Mouse (Mus musculus) stomach, embryonic 16.5 days (tissue): ENCODE measurements around the gene Cebpz. TPM values are rescaled to one million over a fixed set of nuclear protein-coding genes. Genes with fewer than 3 reads are reported as not detected.

Experiments used
- ATAC-seq: fragments of 200-750 bp; cut with Nextera tagmentation; 2 replicates; pipeline ENCODE4 v1.8.0; 2017; ENCODE audit warnings: moderate number of reproducible peaks, moderate TSS enrichment; ENCODE audit not compliant: insufficient read depth, low FRiP score
- H3K27ac ChIP-seq: fragments of 300-500 bp; sonication (generic); 2 replicates; pipeline ENCODE4 v1.5.1; 2014; ENCODE audit warnings: low read length
- H3K27me3 ChIP-seq: fragments of 300-500 bp; sonication (generic); 2 replicates; pipeline ENCODE4 v1.6.1; 2014; ENCODE audit warnings: low read length, control low read depth, mixed read lengths; ENCODE audit not compliant: control insufficient read depth, insufficient read depth
- H3K36me3 ChIP-seq: fragments of 300-500 bp; sonication (generic); 2 replicates; pipeline ENCODE4 v1.6.1; 2014; ENCODE audit warnings: low read length; ENCODE audit not compliant: control insufficient read depth, insufficient read depth
- H3K4me1 ChIP-seq: fragments of 300-500 bp; sonication (generic); 2 replicates; pipeline ENCODE4 v1.6.1; 2014; ENCODE audit warnings: low read length, control low read depth, mixed read lengths; ENCODE audit not compliant: control insufficient read depth, insufficient read depth
- H3K4me2 ChIP-seq: fragments of 300-500 bp; sonication (generic); 2 replicates; pipeline ENCODE4 v1.6.1; 2014; ENCODE audit warnings: low read depth, low read length, mixed read lengths
- H3K4me3 ChIP-seq: fragments of 300-500 bp; sonication (generic); replicated peaks from 2 replicates; pipeline ENCODE4 v1.5.1; 2014; ENCODE audit warnings: mild to moderate bottlenecking, low read length
- H3K9ac ChIP-seq: fragments of 300-500 bp; sonication (generic); 2 replicates; pipeline ENCODE4 v1.6.1; 2014; ENCODE audit warnings: low read length
- H3K9me3 ChIP-seq: fragments of 300-500 bp; sonication (generic); replicated peaks from 2 replicates; pipeline ENCODE4 v1.6.1; 2016; ENCODE audit warnings: low read length, control low read depth; ENCODE audit not compliant: control insufficient read depth
- WGBS: fragments of 180-500 bp; shearing (Covaris S2); extraction: QIAGEN DNeasy Blood & Tissue Kit; methylation state at CpG from one replicate; pipeline ENCODE4 v1.1.7; 2014; 5-methylcytosine and 5-hydroxymethylcytosine counted together
- polyA plus RNA-seq: library from polyadenylated mRNA; unstranded; fragments of >200 nt; fragmentation: Nextera tagmentation; extraction: Ambion mirVana; gene quantifications from 2 replicates; pipeline ENCODE4 v1.2.1, GENCODE M21; 2015

Cebpz gene
- polyA plus RNA-seq, 1 experiment from 2014 or later = 48.2 TPM

GRCm38 (mm10) chr17:78913921-78914320 is 22.9 kb downstream of the Cebpz start:
- no peak overlapping the region for H3K27ac ChIP-seq
- no peaks in the 10 kb centered on the region for H3K9me3 ChIP-seq
- WGBS = 73% methylated on average over 3 of the region's 3 CpGs
- peaks cover 9% of the 10 kb centered on the region; the same call in 1 of the 2 replicates for H3K4me1 ChIP-seq
- H3K36me3 ChIP-seq = no peaks in the 10 kb centered on the region
- no peaks in the 10 kb centered on the region for H3K27me3 ChIP-seq
- ATAC-seq = no peak
- no peak overlapping the region for H3K4me2 ChIP-seq
- H3K9ac ChIP-seq = no peak overlapping the region
- H3K4me3 ChIP-seq = no peak overlapping the region

GRCm38 (mm10) chr17:78912861-78913281 is 24.0 kb downstream of the Cebpz start:
- peak overlapping the region; percentile 42 for H3K4me3 ChIP-seq
- 0 out of 2 replicates have a peak overlapping the region, but pooled peaks have one; percentile 40 for H3K9ac ChIP-seq
- H3K4me1 ChIP-seq = peaks cover 9% of the 10 kb centered on the region; the same call in 1 of the 2 replicates
- WGBS = 23% methylated on average over 6 of the region's 6 CpGs
- peak overlapping the region; percentile 52 for H3K4me2 ChIP-seq
- no peaks in the 10 kb centered on the region for H3K36me3 ChIP-seq
- no peaks in the 10 kb centered on the region for H3K27me3 ChIP-seq
- no peaks in the 10 kb centered on the region for H3K9me3 ChIP-seq
- ATAC-seq = no peak
- H3K27ac ChIP-seq = no peak overlapping the region

- no peaks in the 10 kb centered on the region for H3K27me3 ChIP-seq
- ATAC-seq = no peak
- no peaks in the 10 kb centered on the region for H3K36me3 ChIP-seq
- H3K4me1 ChIP-seq = no peaks in the 10 kb centered on the region
- no peak overlapping the region for H3K9ac ChIP-seq
- no peak overlapping the region for H3K27ac ChIP-seq
- H3K9me3 ChIP-seq = no peaks in the 10 kb centered on the region
- WGBS = 69% methylated on average over 2 of the region's 2 CpGs
- no peak overlapping the region for H3K4me3 ChIP-seq
- H3K4me2 ChIP-seq = no peak overlapping the region
Measured at GRCm38 (mm10) chr17:78909374-78909773, 27.5 kb downstream of the Cebpz start.

GRCm38 (mm10) chr17:78906892-78907291 is 30.0 kb downstream of the Cebpz start, which contains the start of gene Sult6b1:
Gene Sult6b1 (minus strand): TSS chr17:78906992.
- Histone ChIP-seq H3K4me1 (no peaks in the 10 kb centered on the region), H3K4me2 (no peak within 1 kb of the TSS), H3K9me3 (no peaks in the 10 kb centered on the region), H3K4me3 (no peak within 1 kb of the TSS), H3K27me3 (no peaks in the 10 kb centered on the region), H3K27ac (no peak within 1 kb of the TSS), H3K9ac (no peak within 1 kb of the TSS), H3K36me3 (no peaks in the 10 kb centered on the region)
- no peak for ATAC-seq
- whole genome bisulfite sequencing = 79% methylated on average over 5 of the region's 5 CpGs

DNA sequence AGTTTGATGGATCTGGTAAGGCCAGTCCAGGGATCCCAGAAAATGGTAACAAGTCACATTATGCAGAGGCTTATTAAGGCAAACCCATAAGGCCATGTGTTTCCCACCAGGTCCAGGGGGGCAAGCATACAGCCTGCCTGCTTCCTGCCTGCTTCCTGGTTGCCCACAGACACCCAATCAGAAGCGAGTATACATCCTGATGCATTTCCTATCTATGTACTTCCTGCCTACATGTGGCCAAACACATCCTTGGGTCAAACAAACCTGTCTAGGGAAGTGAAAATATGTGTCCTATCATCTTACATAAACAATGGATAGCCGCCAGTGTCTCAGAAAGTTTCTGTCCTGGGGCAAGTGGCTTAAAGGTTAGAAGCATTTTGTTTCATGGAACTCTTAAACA is 33.7 kb downstream of the Cebpz start:
- H3K9ac ChIP-seq = no peak overlapping the region
- no peaks in the 10 kb centered on the region for H3K27me3 ChIP-seq
- ATAC-seq = no peak
- no peak overlapping the region for H3K4me3 ChIP-seq
- no peak overlapping the region for H3K27ac ChIP-seq
- no peaks in the 10 kb centered on the region for H3K4me1 ChIP-seq
- H3K4me2 ChIP-seq = no peak overlapping the region
- WGBS = 57% methylated on average over 2 of the region's 2 CpGs
- no peaks in the 10 kb centered on the region for H3K9me3 ChIP-seq
- H3K36me3 ChIP-seq = no peaks in the 10 kb centered on the region

GRCm38 (mm10) chr17:78895394-78895793 is 41.5 kb downstream of the Cebpz start:
- Histone ChIP-seq H3K36me3 (no peaks in the 10 kb centered on the region), H3K27ac (no peak overlapping the region), H3K27me3 (no peaks in the 10 kb centered on the region), H3K4me3 (peak overlapping the region; percentile 31), H3K9ac (0 out of 2 replicates have a peak overlapping the region, but pooled peaks have one; percentile 29), H3K4me2 (peak overlapping the region; percentile 40), H3K9me3 (no peaks in the 10 kb centered on the region), H3K4me1 (no peaks in the 10 kb centered on the region)
- 0 out of 2 replicates have a peak, but pooled peaks have one; percentile 29 for ATAC-seq
- WGBS = 22% methylated on average over 8 of the region's 8 CpGs

DNA sequence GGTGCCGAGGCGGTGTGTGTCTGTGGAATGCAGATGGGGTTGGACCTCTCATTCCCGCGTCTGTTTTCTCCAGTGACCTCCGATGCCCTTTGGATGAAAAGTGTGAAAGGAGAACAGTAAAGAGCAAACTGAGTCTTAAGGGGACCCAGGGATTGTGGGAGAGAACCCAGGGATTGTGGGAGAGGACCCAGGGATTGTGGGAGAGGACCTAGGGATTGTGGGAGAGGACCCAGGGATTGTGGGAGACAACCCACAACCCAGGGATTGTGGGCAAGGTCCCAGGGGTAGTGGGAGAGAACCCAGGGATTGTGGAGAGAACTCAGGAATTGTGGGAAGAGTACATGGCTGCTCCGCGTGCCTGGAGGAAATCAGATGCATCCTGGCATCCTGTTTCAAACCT is 41.9 kb downstream of the Cebpz start:
- ATAC-seq = no peak
- H3K4me3 ChIP-seq = no peak overlapping the region
- no peak overlapping the region for H3K27ac ChIP-seq
- H3K27me3 ChIP-seq = no peaks in the 10 kb centered on the region
- peak overlapping the region; percentile 40; the same call in 1 of the 2 replicates for H3K4me2 ChIP-seq
- no peaks in the 10 kb centered on the region for H3K36me3 ChIP-seq
- WGBS = 77% methylated on average over 7 of the region's 7 CpGs
- no peaks in the 10 kb centered on the region for H3K9me3 ChIP-seq
- no peak overlapping the region for H3K9ac ChIP-seq
- no peaks in the 10 kb centered on the region for H3K4me1 ChIP-seq

DNA sequence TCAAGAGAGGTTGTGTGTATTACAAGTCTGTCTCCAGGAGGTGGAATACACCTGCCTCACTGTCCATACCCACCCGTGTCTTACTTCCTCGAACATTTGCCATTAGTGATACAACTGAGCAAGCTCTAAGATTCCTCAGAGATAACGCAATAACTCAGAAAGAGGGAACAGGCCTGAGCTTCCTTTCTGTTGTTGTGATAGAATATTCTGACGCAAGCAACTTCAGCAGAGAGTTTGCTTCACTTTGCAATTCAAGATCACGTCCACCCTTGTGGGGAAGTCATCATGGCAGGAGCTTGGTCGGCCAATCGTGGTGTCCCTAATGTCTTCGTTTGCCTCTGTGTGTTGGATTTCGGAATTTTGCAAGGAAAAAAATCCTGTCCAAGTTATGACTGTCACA is 45.8 kb downstream of the Cebpz start:
- H3K9ac ChIP-seq = no peak overlapping the region
- no peak overlapping the region for H3K27ac ChIP-seq
- 73% methylated on average over 9 of the region's 9 CpGs for WGBS
- no peak overlapping the region for H3K4me3 ChIP-seq
- H3K4me2 ChIP-seq = no peak overlapping the region
- no peaks in the 10 kb centered on the region for H3K27me3 ChIP-seq
- no peaks in the 10 kb centered on the region for H3K9me3 ChIP-seq
- H3K4me1 ChIP-seq = no peaks in the 10 kb centered on the region
- no peaks in the 10 kb centered on the region for H3K36me3 ChIP-seq
- no peak for ATAC-seq

- H3K4me1 ChIP-seq = no peaks in the 10 kb centered on the region
- no peak overlapping the region for H3K4me2 ChIP-seq
- no peaks in the 10 kb centered on the region for H3K27me3 ChIP-seq
- H3K4me3 ChIP-seq = no peak overlapping the region
- H3K9me3 ChIP-seq = no peaks in the 10 kb centered on the region; the same call in 1 of the 2 replicates
- no peak overlapping the region for H3K9ac ChIP-seq
- no peak overlapping the region for H3K27ac ChIP-seq
- no peak for ATAC-seq
- H3K36me3 ChIP-seq = no peaks in the 10 kb centered on the region
- WGBS = 38% methylated on average over 3 of the region's 3 CpGs
Measured at GRCm38 (mm10) chr17:78889184-78889583, 47.7 kb downstream of the Cebpz start.
